Mouse (Mus musculus) ES-E14 (cell line): ENCODE data around the gene Dpp9. TPM values are rescaled to one million over a fixed set of nuclear protein-coding genes. Genes with fewer than 3 reads are reported as not detected.

Source experiments
- DNase-seq: peaks from one replicate; pipeline ENCODE4 v3.0.0-alpha.2; 2013; ENCODE audit warnings: low read depth, low spot score
- H3K27ac ChIP-seq: 2 replicates; pipeline ENCODE4 v1.5.1; 2012; ENCODE audit warnings: low read depth, mild to moderate bottlenecking, low read length, moderate library complexity, mixed read lengths; ENCODE audit not compliant: poor library complexity, insufficient read depth, severe bottlenecking
- H3K36me3 ChIP-seq: 2 replicates; pipeline ENCODE4 v1.6.1; 2012; ENCODE audit warnings: mild to moderate bottlenecking, low read length, moderate library complexity, mixed read lengths; ENCODE audit not compliant: control insufficient read depth, poor library complexity, insufficient read depth, severe bottlenecking
- H3K4me1 ChIP-seq, 2 experiments: fragments of 150-350 bp in 1 of 2; sonication (generic) in 1 of 2; 2 replicates each; pipeline ENCODE4 v1.6.1; 2012; ENCODE audit warnings: low read length in 2 of 2, mild to moderate bottlenecking in 1 of 2, mixed read lengths in 1 of 2; ENCODE audit not compliant: control insufficient read depth in 2 of 2, insufficient read depth in 2 of 2, poor library complexity in 1 of 2
- H3K4me3 ChIP-seq, 2 experiments: fragments of 150-350 bp in 1 of 2; sonication (generic) in 1 of 2; 2 replicates each; pipeline ENCODE4 v1.5.1; 2012; ENCODE audit warnings: low read length in 2 of 2, low read depth in 1 of 2, mild to moderate bottlenecking in 1 of 2, mixed read lengths in 1 of 2; ENCODE audit not compliant: insufficient read depth in 1 of 2, poor library complexity in 1 of 2, severe bottlenecking in 1 of 2
- H3K9ac ChIP-seq: 2 replicates; pipeline ENCODE4 v1.6.1; 2012; ENCODE audit warnings: low read depth, mild to moderate bottlenecking, low read length, mixed read lengths; ENCODE audit not compliant: poor library complexity, insufficient read depth, severe bottlenecking
- H3K9me3 ChIP-seq: fragments of 150-350 bp; sonication (generic); 2 replicates; pipeline ENCODE4 v1.6.1; 2012; ENCODE audit warnings: low read depth, mild to moderate bottlenecking, low read length; ENCODE audit not compliant: control insufficient read depth, insufficient read depth
- CHD2 ChIP-seq: IDR thresholded peaks from 2 replicates; pipeline ENCODE4 v1.6.1; 2014; ENCODE audit warnings: mild to moderate bottlenecking, low read depth, low read length, inconsistent platforms
- HCFC1 ChIP-seq: IDR thresholded peaks from 2 replicates; pipeline ENCODE4 v1.6.1; 2012; ENCODE audit warnings: low read length, inconsistent platforms, borderline replicate concordance; ENCODE audit not compliant: insufficient read depth
- MAFK ChIP-seq: IDR thresholded peaks from 2 replicates; pipeline ENCODE4 v1.6.1; 2014; ENCODE audit warnings: mild to moderate bottlenecking, low read depth, low read length, inconsistent platforms; ENCODE audit not compliant: insufficient read depth
- ZC3H11A ChIP-seq: IDR thresholded peaks from 2 replicates; pipeline ENCODE4 v1.6.1; 2012; ENCODE audit warnings: low read depth, mild to moderate bottlenecking, inconsistent platforms, low read length, borderline replicate concordance
- ZNF384 ChIP-seq: IDR thresholded peaks from 2 replicates; pipeline ENCODE4 v1.6.1; 2012; ENCODE audit warnings: low read depth, low read length, inconsistent platforms
- in situ Hi-C, 2 experiments: fragments of 600-800 bp; cut with MboI; formaldehyde crosslinking; loops; one replicate each; pipeline ENCODE4 v1.15.1; 2025; ENCODE audit warnings: low sequenced_read_pairs in 2 of 2, inconsistent platforms in 1 of 2; ENCODE audit not compliant: unreplicated experiment in 2 of 2
- total RNA-seq: library from RNA; depleted of rRNA; stranded (reverse); fragments of 300-350 nt; gene quantifications from 2 replicates; pipeline ENCODE4 v1.2.3, GENCODE M21; 2012

Dpp9 gene
- total RNA-seq, 1 experiment = 27.4 TPM

GRCm38 (mm10) chr17:56173401-56174046, 45.2 kb downstream of the Dpp9 start:
- no peak overlapping the region for H3K9ac ChIP-seq
- H3K4me1 ChIP-seq = peaks cover 0 to 12% of the 10 kb centered on the region in 2 experiments; a peak in 1 of 4 replicates
- no peaks in the 10 kb centered on the region for H3K9me3 ChIP-seq
- peaks cover 17% of the 10 kb centered on the region for H3K36me3 ChIP-seq
- no peak overlapping the region for H3K4me3 ChIP-seq
- no peak for TF ChIP-seq ZNF384
- TF ChIP-seq HCFC1 = no peak
- TF ChIP-seq ZC3H11A = no peak
- no peak for TF ChIP-seq CHD2
- TF ChIP-seq MAFK = no peak
- no peak for DNase-seq
- H3K27ac ChIP-seq = no peak overlapping the region
- in situ Hi-C loops = no loop called here

GRCm38 (mm10) chr17:56171881-56172280, 46.8 kb downstream of the Dpp9 start:
- no peak overlapping the region for H3K27ac ChIP-seq
- peaks cover 5% of the 10 kb centered on the region for H3K36me3 ChIP-seq
- no peak overlapping the region for H3K9ac ChIP-seq
- no peaks in the 10 kb centered on the region for H3K9me3 ChIP-seq
- DNase-seq = no peak
- TF ChIP-seq ZC3H11A (no peak), HCFC1 (no peak), ZNF384 (no peak), MAFK (no peak), CHD2 (no peak)
- no peak overlapping the region for H3K4me3 ChIP-seq
- in situ Hi-C loops = no loop called here
- peaks cover 0 to 12% of the 10 kb centered on the region in 2 experiments; a peak in 1 of 4 replicates for H3K4me1 ChIP-seq

DNA sequence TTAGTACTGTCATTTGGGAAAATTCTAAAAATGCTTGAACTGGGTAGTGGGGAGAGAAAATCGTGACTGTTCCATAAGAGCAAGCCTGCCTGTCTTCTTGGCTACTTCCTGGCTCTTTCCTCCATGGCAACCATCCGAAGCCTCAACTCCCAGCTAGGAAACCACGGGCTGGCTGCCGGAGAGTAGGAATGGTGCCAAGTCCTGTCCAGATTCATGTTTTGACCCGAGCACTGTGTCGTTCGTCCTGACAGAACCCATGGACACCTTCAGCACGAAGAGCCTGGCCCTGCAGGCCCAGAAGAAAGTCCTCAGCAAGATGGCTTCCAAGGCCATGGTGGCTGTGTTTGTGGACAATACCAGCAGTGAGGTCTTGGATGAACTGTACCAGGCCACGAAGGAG, 47.2 kb downstream of the Dpp9 start:
- no peak overlapping the region for H3K27ac ChIP-seq
- H3K9me3 ChIP-seq = no peaks in the 10 kb centered on the region
- no peak for DNase-seq
- TF ChIP-seq HCFC1 (no peak), ZNF384 (no peak), ZC3H11A (no peak), CHD2 (no peak)
- H3K4me1 ChIP-seq = peaks cover 0 to 12% of the 10 kb centered on the region in 2 experiments; a peak in 1 of 4 replicates
- H3K36me3 ChIP-seq = peaks cover under 1% of the 10 kb centered on the region
- in situ Hi-C loops = no loop called here
- no peak overlapping the region for H3K9ac ChIP-seq
- H3K4me3 ChIP-seq = no peak overlapping the region

DNA sequence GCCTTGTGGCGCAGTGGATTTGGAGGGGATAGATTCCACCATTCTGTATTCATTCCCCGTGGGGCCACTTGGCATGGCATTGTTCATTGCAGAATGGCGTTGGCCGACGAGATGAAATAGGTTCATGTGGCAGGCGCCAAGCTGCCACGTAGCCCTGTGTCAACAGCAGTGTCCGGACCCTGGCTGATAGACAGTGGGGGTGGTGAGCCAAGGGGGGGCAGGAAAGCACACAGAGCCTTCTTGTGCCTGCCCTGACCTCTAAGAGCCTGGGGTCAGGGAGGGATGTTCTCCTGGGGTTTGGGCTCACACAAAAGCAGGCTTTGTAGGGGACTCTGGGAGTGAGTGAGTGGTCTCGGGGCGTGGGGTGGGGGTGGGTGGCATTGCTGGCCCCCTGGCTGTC, 48.1 kb downstream of the Dpp9 start:
- in situ Hi-C loops = no loop called here
- Histone ChIP-seq H3K4me3 (peak overlapping the region in 1 of 2 experiments; percentile 13; a peak in 1 of 4 replicates), H3K9me3 (no peaks in the 10 kb centered on the region), H3K36me3 (no peaks in the 10 kb centered on the region; the same call in 1 of the 2 replicates), H3K9ac (no peak overlapping the region; the same call in 1 of the 2 replicates), H3K27ac (no peak overlapping the region), H3K4me1 (peaks cover 0 to 12% of the 10 kb centered on the region in 2 experiments; a peak in 1 of 4 replicates)
- TF ChIP-seq ZC3H11A (no peak), ZNF384 (no peak), CHD2 (no peak), MAFK (no peak), HCFC1 (no peak)
- DNase-seq = no peak
